Mouse (Mus musculus) myocyte (in vitro differentiated cells): ENCODE measurements around the gene Amer2.

Experiments
- CEBPB ChIP-seq: IDR thresholded peaks from 2 replicates; pipeline ENCODE4 v1.6.1; 2011; ENCODE audit warnings: mild to moderate bottlenecking, moderate library complexity; ENCODE audit not compliant: poor library complexity, insufficient read depth, severe bottlenecking
- E2F4 ChIP-seq: IDR thresholded peaks from one replicate; pipeline ENCODE4 v1.6.1; 2011; ENCODE audit warnings: mild to moderate bottlenecking, control low read depth, moderate library complexity; ENCODE audit not compliant: insufficient read depth
- MYOG ChIP-seq, 3 experiments: IDR thresholded peaks; one replicate each; pipeline ENCODE4 v1.6.1; 2011; ENCODE audit warnings: control low read depth in 2 of 3, low read depth in 2 of 3, mild to moderate bottlenecking in 2 of 3; ENCODE audit not compliant: insufficient read length in 2 of 3, control insufficient read depth in 1 of 3, insufficient read depth in 1 of 3
- POLR2A ChIP-seq: IDR thresholded peaks from one replicate; pipeline ENCODE4 v1.6.1; 2011; ENCODE audit warnings: low read depth, mild to moderate bottlenecking, control low read depth, moderate library complexity; ENCODE audit not compliant: insufficient read length
- TCF12 ChIP-seq: IDR thresholded peaks from one replicate; pipeline ENCODE4 v1.6.1; 2011; ENCODE audit warnings: mild to moderate bottlenecking, control low read depth; ENCODE audit not compliant: poor library complexity, insufficient read depth, severe bottlenecking
- USF1 ChIP-seq: IDR thresholded peaks from one replicate; pipeline ENCODE4 v1.6.1; 2011; ENCODE audit warnings: low read depth, mild to moderate bottlenecking, control low read depth, moderate library complexity

GRCm38 (mm10) chr14:60381671-60382070 lies 8.6 kb downstream of the Amer2 start:
- TF ChIP-seq POLR2A (no peak), CEBPB (no peak), E2F4 (no peak), MYOG (IDR thresholded peaks at IDR 0.05; ENCODE audit: control insufficient read depth in 1 of 3, insufficient read depth in 1 of 3, insufficient read length in 2 of 3, low read depth in 2 of 3) (no peak), TCF12 (no peak), USF1 (no peak)
